Mouse (Mus musculus) 3134 (cell line): ENCODE results near the gene Ier2.
"Not testable (repeated sequence)": the region's sequence is repeated elsewhere in the genome, so short reads cannot be mapped to it uniquely, and the experiment has no call there.

Source experiments
- DNase-seq: peaks from one replicate; pipeline ENCODE4 v3.0.0-alpha.2; 2011; ENCODE audit warnings: low spot score; ENCODE audit not compliant: insufficient read length; ENCODE audit errors: extremely low read depth

The Ier2 gene

DNA sequence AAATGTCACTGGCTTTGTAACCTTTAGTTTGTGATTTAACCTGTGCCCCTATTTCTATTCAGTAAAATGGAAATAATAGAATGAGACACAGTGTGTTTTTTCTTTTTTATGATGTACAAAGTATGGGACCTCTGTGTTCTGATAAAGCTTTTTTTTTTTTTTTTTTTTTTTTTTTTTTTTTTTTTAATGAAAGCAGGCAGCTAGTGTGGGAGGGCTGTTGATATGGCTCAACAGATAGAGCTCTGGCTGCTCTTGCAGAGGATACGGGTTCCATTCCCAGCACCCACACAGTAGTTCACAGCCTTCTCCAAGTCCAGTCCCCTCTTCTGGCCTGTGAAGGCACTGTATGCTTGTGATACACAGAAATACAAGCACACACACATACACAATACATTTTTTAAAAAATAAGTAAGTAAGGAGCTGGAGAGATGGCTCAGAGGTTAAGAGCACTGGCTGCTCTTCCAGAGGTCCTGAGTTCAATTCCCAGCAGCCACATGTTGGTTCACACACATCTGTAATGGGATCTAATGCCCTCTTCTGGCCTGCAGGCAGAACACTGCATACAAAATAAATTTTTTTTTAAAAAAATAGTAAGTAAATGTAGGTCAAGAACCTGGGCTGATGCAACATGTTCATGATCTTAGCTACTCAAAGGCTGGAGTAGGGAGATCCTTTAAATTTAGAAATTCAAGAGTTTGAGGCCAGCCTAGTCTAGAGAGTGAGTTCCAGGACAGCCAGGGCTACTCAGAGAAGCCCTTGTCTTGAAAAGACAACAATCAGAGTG, 20.9 kb downstream of the Ier2 start:
- no peak for DNase-seq

DNA sequence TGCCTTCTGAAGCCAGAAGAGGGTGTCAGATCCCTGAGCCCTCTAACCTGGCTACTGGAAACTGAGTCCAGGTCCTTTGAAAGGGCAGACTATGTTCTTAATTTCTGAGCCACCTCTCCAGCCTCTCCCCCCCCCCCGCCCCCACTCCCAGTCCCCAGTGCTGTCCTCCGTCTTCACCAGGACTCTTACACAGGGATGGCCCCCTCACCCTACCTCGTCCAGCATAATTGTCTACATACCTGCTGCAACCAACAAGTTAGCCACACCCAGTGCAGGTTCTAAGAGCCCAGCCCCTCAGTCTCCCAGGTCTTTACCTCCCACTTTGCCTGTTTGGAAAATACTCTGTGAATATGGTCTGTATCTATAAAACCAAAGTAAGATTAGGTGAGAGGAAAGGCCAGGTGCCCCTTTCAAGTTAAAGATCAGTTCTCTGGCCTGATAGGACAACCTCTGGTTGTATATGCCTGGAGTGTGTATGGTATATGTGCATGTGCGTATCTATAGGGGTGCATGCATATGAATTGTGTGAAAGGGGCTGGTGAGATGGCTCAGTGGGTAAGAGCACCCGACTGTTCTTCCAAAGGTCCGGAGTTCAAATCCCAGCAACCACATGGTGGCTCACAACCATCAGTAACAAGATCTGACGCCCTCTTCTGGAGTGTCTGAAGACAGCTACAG, 21.9 kb downstream of the Ier2 start:
- DNase-seq: no peak

DNA sequence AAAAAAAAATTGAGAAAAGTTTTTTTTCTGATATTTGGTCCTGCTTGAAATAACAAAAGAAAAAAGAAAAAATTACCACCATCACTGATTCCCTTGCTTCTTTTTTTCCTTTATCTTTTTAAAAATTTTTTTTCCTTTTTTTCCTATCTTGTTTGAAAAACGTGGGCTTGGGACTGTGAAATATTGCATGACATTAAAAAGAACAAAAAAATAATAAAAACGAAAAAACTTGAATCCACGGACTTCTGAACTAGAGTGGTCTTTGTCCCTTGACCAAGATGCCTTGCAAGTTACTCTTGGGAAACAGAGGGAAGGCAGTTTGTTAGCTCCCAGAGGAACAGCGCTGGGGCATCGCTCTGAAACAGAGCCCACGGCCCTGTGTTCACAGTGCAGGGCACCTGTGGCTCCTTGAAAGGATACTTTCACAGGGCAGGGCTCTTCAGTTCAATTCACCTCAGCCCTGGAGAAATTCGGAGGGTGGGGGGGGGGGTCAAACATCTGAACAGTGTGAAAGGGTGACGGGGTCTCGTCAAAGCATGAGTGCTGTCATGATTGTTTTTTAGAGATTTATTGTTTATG, 22.6 kb downstream of the Ier2 start:
- DNase-seq: no peak

DNA sequence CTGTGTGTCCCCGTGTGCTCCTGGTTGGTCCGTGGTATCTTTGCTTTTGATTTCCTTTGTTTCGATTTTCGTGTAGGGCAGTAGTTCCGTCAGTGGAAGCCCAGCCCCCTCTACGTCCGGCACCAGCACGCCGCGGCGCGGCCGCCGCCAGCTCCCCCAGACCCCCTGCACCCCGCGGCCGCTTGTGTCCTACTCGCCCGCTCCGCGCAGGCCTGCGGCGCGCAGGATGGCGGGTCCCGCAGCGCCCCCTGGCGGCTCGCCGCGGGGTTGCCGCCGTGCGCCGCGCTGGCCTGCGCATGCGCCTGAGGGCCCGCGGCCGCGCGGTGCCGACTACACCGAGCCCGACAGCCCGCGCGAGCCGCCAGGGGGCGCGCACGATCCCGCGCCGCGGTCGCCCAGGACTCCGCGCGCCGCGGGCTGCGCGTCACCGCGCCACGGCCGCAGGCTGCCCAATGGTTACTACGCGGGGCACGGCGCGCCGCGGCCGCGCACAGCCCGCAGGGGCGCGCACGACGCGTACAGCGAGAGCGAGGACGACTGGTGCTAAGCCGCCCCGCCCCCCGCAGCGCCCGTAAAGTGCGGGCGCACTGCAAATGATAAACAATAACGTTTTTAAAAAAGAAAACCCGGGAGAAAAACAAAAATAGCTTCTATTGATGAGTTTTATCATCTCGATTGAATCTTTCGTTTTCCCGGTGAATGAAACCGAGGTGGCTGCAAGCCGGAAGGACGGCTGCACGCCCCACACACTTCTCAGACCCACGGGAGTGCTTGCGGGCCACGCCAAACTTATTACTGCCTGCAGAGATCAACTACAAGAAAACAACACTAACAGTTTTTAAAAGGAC, 23.3 kb downstream of the Ier2 start:
- peak; percentile 93 for DNase-seq

DNA sequence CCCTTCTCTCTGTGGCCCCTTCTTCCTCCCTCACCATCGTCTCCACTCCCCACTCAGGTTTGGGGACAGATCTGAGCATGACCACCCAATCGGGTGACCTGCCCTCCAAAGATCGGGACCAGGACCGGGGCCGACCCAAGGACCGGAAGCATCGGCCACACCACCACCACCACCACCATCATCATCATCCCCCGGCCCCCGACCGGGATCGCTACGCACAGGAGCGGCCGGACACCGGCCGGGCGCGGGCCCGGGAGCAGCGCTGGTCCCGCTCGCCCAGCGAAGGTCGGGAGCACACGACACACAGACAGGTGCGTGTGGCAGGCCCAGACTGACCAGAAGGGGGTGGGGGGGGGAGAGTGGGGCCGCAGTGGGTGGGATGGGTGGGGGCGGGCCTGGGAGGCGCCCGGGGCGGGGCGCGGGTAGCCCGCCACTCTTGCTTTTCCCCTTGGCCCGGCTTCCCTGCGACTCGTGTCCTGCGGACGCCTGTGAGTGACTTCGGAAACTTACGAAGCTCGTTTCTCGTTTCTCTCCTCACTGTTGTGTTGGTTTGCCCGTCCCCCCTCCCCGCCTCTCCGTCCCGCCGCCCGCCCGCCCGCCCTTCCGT, 24.0 kb downstream of the Ier2 start:
- peak; percentile 47 for DNase-seq

DNA sequence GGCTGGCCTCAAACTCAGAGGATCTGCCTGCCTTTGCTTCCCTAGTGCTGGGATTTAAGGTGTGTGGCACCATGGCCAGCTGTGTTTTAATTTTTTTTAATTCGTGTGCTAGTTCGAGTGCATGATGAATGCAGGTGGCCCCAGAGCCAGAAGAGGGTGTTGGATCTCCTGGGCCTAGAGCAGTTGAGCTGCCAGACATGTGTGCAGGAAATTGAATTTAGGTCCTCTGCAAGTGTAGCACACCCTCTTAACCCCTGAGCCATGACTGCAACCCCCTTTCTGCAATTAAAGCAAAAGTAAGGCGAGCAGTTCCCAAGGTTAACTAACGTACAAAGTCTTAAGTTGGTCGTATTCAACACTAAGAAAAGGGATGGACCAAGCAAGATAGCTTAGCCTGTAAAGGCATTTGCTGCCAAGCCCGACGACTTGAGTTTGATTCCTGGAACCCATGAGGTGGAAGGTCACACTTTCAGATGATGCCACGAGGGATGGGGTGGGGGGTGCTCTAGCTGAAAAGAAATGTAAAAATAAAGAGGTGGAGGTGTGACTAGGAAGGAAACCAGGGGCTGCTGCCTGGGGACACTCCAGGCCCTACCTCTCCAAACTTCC, 24.6 kb downstream of the Ier2 start:
- no peak for DNase-seq

DNA sequence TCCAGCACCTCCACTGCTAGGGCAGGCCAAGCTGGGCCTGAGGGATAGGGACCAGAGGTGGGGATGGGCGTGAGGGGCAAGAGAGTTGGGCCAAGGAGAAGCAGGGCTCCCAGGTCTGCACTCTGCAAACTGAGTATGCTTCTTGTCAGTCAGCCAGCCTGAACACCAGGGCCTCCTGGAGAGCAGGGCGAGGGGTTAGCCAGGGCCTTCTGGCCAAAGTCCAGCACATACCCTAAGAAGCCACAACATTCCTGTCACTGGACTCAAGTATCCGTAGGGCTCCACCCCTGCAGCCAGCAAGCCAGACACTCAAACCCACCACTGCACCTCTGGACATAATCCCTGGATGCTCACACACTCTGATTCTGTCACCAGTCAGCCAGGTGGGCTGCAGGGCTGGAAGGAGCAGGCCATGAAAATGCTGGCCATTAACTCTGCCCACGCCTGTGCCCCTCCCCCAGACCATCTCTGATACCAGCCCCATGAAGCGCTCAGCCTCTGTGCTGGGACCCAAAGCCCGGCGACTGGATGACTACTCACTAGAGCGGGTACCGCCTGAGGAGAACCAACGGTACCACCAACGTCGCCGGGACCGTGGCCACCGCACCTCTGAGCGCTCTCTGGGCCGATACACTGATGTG, 26.5 kb downstream of the Ier2 start:
- peak; percentile 88 for DNase-seq

DNA sequence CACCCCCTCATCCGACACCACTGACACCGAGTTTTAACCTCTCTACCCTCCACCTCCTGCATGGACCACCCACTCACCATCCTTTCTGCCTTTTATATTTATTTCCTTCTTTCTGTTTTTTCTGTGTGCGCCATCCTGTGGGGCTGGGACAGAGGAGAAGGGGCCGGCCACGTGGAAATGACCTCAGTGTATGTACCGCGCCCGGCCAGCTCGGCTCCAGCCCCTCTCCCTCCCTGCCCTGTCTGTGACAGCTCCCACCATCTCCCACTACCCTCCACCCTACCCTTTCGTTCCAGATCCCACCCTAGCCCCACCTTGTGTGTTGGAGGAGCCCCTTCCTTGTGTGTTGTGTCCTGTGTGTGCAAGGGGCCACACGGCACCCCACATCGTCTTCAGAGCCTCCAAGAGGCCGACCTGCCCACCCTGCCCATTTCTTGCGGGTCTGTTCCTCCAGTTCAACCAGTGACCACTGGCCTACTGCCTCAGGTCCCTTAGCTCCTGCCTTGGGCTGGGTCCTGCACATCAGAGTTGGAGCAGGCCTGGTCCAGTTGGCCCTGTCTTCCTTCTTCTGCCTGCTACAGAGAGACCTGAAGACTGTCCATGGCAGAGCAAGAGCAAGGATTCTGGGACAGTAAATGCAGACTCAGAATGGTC, 27.1 kb downstream of the Ier2 start:
- DNase-seq: no peak

DNA sequence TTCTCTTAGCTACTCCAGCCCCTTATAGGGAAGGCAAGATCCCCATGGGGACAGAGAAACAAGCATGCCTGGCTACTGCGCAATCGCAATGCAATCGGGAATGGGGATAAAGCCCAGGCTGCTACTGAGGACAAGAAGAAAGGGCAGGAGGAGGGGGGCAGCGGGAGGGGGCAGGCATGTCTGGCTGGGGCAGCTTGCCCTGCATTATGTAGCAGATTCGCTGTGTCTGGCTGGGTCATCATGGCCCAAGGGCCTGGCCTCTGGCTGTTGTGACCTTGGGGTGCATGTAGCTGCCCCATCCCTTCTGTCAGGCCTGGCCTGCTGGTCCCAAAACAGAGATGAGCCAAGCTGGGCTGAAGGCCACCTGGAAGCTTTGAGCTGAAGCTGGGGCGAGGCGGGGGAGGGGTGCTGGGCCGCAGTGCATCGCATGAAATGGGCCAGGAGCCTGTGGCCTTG, 27.8 kb downstream of the Ier2 start:
- peak; percentile 50 for DNase-seq

DNA sequence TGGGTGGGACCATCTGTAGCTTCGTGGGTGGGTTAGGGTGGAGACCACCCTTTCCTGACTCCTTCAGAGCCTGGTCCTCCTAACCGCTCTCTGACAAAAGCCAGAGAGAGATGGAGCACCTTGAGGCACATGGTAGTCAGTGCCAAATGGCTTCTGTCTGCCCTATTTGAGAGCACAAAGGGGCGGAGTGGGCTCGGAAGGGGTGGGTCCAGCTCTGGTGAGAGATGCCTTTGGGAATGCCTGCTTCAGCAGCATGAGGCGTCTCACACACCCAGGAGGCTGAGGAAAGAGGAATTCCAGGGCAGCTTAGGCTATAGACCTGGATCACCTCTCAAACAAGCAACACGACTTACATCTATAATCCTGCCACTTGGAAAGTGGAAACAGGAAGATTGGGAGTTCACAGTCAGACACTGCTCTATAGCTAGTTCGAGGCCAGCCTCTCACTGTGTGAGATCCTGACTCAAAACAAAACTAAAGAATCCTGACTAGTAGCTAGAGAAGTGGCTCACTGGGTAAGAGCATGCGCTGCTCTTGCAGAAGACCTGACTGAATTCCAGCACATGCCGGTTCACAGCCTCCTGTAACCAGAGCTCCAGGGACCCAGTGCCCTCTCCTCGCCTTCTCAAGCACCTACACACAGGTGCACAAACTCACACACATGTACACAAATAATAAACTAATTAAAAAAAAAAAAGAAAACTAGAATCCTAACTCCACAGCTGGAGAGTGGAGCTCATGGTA, 28.6 kb downstream of the Ier2 start:
- DNase-seq: no peak

DNA sequence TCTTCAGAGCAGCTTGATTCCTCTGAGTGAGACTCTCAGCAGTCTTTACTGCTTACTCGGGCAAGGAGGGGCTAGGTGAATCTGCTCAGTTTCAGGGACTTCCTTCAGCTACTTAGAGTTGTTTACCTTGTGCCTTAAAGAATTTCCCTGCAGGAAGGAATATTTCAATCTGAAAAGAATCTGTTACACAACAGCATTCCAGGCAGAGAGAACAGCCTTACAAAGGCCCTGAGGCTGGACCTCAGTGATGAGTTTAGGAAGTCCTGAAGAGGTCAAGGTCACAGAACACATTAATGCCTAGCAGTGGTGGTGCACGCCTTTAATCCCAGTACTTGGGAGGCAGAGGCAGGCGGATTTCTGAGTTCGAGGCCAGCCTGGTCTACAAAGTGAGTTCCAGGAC, 30.8 kb downstream of the Ier2 start:
- no peak for DNase-seq

DNA sequence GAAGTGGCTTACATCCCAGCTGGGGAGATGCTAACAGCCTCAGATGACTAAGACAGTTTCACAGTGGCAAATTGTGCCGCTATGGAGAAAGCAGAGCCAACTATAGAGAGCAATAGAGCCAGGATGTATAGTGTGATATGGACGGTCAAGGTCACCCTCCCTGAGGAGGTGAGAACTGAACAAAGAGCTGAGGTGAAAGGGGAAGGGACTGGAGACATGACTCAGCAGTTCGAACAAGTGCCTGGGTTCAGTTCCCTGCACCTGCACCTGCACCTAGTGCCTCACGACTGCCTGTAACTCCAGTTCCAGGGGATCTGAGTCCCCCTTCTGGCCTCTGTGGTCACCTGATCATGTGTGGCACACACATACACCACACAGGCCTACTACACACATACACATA, 32.5 kb downstream of the Ier2 start:
- DNase-seq: no peak

DNA sequence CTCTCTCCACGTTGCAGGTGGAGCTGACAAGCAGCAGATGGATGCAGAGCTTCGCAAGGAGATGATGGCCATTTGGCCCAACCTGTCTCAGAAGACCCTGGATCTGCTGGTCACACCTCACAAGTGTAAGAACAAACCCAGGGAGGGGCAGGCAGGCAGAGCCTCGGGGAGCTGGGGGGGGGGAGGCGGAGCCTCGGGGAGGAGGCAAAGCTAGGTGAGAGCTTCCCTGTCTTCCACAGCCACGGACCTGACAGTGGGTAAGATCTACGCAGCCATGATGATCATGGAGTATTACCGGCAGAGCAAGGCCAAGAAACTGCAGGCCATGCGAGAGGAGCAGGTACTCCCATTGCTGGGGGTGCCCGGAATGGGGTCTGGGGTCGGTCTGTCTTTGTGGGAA, 33.1 kb downstream of the Ier2 start:
- no peak for DNase-seq

DNA sequence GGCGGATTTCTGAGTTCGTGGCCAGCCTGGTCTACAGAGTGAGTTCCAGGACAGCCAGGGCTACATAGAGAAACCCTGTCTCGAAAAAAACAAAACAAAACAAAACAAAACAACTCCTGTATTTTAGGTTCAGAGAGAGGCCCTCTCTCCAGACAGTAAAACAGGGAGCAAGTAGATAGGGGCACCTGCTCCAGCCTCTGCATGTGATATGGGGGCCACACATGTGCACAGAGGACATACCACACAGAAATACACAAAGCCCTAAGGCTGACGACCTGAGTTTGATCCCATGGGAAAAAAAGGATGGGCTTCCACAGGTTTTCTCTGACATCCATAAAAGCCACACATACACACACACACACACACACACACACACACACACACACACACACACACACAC, 39.2 kb downstream of the Ier2 start:
- DNase-seq: not testable (repeated sequence)

DNA sequence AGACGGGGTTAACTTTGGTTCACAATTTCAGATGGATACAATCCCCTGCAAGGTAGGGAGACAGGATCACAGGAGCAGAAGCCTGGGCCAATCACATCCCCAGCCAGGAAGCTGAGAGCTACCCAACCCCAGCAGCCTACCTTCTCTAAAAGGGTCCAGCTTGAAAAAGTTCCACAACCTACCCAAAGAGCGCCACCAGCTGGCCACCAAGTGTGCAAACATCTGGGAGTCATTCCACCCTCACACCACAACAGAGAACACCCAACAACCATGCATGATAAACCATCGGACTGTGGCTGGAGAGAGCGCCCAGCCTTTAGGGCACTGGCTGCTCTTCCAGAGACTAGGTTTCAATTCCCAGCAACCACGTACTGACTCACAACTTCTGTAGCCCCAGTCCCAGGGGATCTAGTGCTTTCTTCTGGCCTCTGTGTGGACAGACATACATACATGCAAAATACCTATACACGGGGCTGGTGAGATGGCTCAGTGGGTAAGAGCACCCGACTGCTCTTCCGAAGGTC, 41.5 kb downstream of the Ier2 start:
- DNase-seq: no peak

DNA sequence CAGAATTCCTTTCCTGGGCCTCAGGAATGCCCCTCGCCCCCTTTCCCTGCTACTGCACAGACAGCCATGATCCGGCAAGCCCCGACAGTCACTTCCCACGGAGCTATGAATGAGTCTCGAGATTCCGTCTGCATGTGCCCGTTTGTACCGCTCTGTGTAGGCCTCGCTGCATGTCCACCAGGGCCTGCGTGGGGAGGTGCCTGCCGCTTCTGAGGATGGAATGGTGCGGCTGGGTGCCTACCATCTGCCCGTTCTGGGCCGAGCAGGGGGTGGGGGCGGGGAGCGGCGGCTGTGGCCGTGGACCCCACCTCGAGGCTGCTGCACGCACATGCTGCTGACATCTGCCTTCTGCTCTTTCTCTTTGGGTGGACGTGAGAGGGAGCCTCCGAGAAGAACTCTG, 45.6 kb downstream of the Ier2 start:
- DNase-seq: no peak

DNA sequence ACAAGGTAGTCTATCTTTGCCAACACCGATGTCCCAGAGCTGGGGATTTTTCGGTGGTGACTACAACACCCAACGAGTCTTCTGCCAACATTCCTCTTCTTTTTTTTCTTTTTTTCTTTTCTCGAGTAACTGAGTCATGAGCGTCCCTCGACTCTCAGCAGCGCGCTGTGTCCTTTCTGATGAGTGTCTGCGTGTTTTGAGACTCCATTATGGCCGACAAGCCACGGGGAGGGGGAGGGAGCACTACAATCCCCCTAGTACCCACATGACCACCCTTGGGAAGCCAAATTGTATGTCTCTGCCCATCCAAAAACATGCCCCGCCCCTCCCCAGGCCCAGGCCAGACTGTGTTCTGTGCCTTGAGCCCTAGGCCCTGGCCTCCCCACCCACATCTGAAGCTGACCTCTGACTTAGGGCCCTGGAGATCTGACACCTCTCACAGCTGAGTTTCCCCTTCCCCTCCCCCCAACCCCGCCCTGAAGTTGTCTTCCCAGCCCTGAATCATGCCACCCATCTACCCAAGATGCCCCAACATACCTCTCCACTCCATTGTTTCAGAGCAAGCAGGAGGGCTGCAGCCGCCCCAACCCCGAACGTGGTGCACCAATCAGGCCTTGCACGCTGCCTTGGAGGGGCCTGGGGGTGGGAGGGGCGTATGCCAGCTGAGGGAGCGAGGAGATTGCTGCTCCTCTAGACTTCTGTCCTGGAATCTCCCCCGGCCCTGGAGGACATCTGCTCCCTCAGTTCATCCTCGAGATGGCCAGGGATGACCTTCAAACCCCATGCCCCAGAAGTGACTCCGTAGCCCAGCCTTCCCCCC, 46.8 kb downstream of the Ier2 start:
- DNase-seq: peak; percentile 82
